7 mouse cellular contexts compared by ENCODE assay signal in genomic region chr6:134830776-134831175, GRCm38 (mm10). TPM values are rescaled to one million over a fixed set of nuclear protein-coding genes. Genes with fewer than 3 reads are reported as not detected.
A peak's percentile ranks its signal among the peaks of the same experiment; 100 is the strongest.
DNase-seq lines count a peak whose midpoint lies in the region; ATAC-seq and TF ChIP-seq lines count a peak whose summit lies in the region.

No protein-coding gene starts in this region.

- peak overlapping the region; percentile 48 for H3K9ac ChIP-seq in embryonic facial prominence, embryonic 15.5 days

- peak overlapping the region; percentile 78 for H3K4me2 ChIP-seq in embryonic facial prominence, embryonic 15.5 days (replicated peaks)

- DNase-seq in limb, embryonic 10.5 days (ENCODE audit: low spot score) = peak; percentile 35
- DNase-seq in urinary bladder, postnatal 25 days (ENCODE audit: low spot score) = no peak
- no peak for DNase-seq in c-Kit-positive CD71-positive TER-119-positive erythroid progenitor cells, embryonic 14.5 days (ENCODE audit: low spot score)

- 1% methylated on average over 10 of the region's 10 CpGs for WGBS in embryonic facial prominence, embryonic 15.5 days
- WGBS in limb, embryonic 10.5 days = 6% methylated on average over 10 of the region's 10 CpGs
- 2% methylated on average over 10 of the region's 10 CpGs for WGBS in olfactory bulb, adult 2 months

- no peaks in the 10 kb centered on the region for H3K9me3 ChIP-seq in megakaryocyte, embryonic 14.5 days
- H3K9me3 ChIP-seq in embryonic facial prominence, embryonic 15.5 days (replicated peaks) = no peaks in the 10 kb centered on the region
- no peaks in the 10 kb centered on the region for H3K9me3 ChIP-seq in limb, embryonic 10.5 days (replicated peaks)

- peaks cover 53% of the 10 kb centered on the region for H3K4me1 ChIP-seq in megakaryocyte, embryonic 14.5 days
- peaks cover 12% of the 10 kb centered on the region for H3K4me1 ChIP-seq in embryonic facial prominence, embryonic 15.5 days
- peaks cover 14% of the 10 kb centered on the region; the same call in 1 of the 2 replicates for H3K4me1 ChIP-seq in limb, embryonic 10.5 days
- H3K4me1 ChIP-seq in olfactory bulb, adult 2 months (ENCODE audit: control insufficient read depth, insufficient read depth, low read length) = peaks cover 5% of the 10 kb centered on the region

- peaks cover 2% of the 10 kb centered on the region for H3K27me3 ChIP-seq in megakaryocyte, embryonic 14.5 days (replicated peaks)
- H3K27me3 ChIP-seq in embryonic facial prominence, embryonic 15.5 days = no peaks in the 10 kb centered on the region
- H3K27me3 ChIP-seq in limb, embryonic 10.5 days (ENCODE audit: low read depth, poor library complexity, severe bottlenecking) = no peaks in the 10 kb centered on the region

- peak overlapping the region; percentile 87; the same call in 1 of the 2 replicates for H3K27ac ChIP-seq in embryonic facial prominence, embryonic 15.5 days (replicated peaks)
- H3K27ac ChIP-seq in limb, embryonic 10.5 days = no peak overlapping the region
- no peak overlapping the region for H3K27ac ChIP-seq in olfactory bulb, adult 2 months (ENCODE audit: insufficient read depth, low read depth, low read length)

- TF ChIP-seq CTCF in olfactory bulb, adult 2 months (IDR thresholded peaks at IDR 0.05; ENCODE audit: insufficient read depth, low read depth, low read length) = no peak

- TF ChIP-seq POLR2A in olfactory bulb, adult 2 months (IDR thresholded peaks at IDR 0.05; ENCODE audit: insufficient read depth, low read depth, low read length) = no peak

- peak overlapping the region; percentile 97 for H3K4me3 ChIP-seq in megakaryocyte, embryonic 14.5 days (replicated peaks)
- peak overlapping the region; percentile 76 for H3K4me3 ChIP-seq in embryonic facial prominence, embryonic 15.5 days (replicated peaks)
- H3K4me3 ChIP-seq in limb, embryonic 10.5 days = peak overlapping the region; percentile 78
- peak overlapping the region; percentile 93 for H3K4me3 ChIP-seq in olfactory bulb, adult 2 months (ENCODE audit: insufficient read depth, low read depth, low read length)

- no peak for ATAC-seq in megakaryocyte, adult 5-6 weeks (ENCODE audit: poor library complexity, severe bottlenecking)
- ATAC-seq in embryonic facial prominence, embryonic 15.5 days (ENCODE audit: insufficient number of reproducible peaks, low FRiP score, low TSS enrichment, low read depth) = no peak

- no peaks in the 10 kb centered on the region for H3K36me3 ChIP-seq in megakaryocyte, embryonic 14.5 days (replicated peaks; ENCODE audit: low read length)
- H3K36me3 ChIP-seq in embryonic facial prominence, embryonic 15.5 days = no peaks in the 10 kb centered on the region
- H3K36me3 ChIP-seq in limb, embryonic 10.5 days = no peaks in the 10 kb centered on the region

RNA-seq across cellular contexts. Expression of gene Crebl2, which starts 0.8 kb away (rescaled TPM):
- 1.1 and 2.3 TPM in 2 replicates for polyA plus RNA-seq in megakaryocyte, embryonic 14.5 days (2012; ENCODE audit: insufficient read depth, low replicate concordance)
- total RNA-seq in megakaryocyte, adult 5-6 weeks (2015) = 3.1 and 4.5 TPM in 2 replicates
- 6.7 and 6.8 TPM in 2 replicates for total RNA-seq in megakaryocyte, adult 5-6 weeks (2017)
- polyA plus RNA-seq in embryonic facial prominence, embryonic 15.5 days (2015; fragmentation: Nextera tagmentation; extraction: Ambion mirVana) = 3.4 TPM in 2 replicates
- 0.79 and 0.99 TPM in 2 replicates for polyA plus RNA-seq in limb, embryonic 10.5 days (2016; fragmentation: Nextera tagmentation; extraction: Ambion mirVana)
- not detected in 2 replicates for polyA plus RNA-seq in olfactory bulb, adult 2 months (2012; ENCODE audit: insufficient read depth, insufficient read length, low replicate concordance, missing spikeins)

RNA-seq across cellular contexts. Expression of gene Dusp16, which starts 38.4 kb away (rescaled TPM):
- 0.63 and 1.0 TPM in 2 replicates for polyA plus RNA-seq in megakaryocyte, embryonic 14.5 days (2012; ENCODE audit: insufficient read depth, low replicate concordance)
- 1.3 and 1.8 TPM in 2 replicates for total RNA-seq in megakaryocyte, adult 5-6 weeks (2015)
- 1.2 and 1.4 TPM in 2 replicates for total RNA-seq in megakaryocyte, adult 5-6 weeks (2017)
- 19.6 and 20.3 TPM in 2 replicates for polyA plus RNA-seq in embryonic facial prominence, embryonic 15.5 days (2015; fragmentation: Nextera tagmentation; extraction: Ambion mirVana)
- polyA plus RNA-seq in limb, embryonic 10.5 days (2016; fragmentation: Nextera tagmentation; extraction: Ambion mirVana) = 8.7 and 10.0 TPM in 2 replicates
- not detected in 2 replicates for polyA plus RNA-seq in olfactory bulb, adult 2 months (2012; ENCODE audit: insufficient read depth, insufficient read length, low replicate concordance, missing spikeins)
